Mouse (Mus musculus) cerebellum, adult 11 months (tissue): ENCODE measurements around the gene Podxl2.

Experiments
- DNase-seq: peaks from one replicate; pipeline ENCODE4 v3.0.0; 2022

Gene Podxl2

GRCm38 (mm10) chr6:88886417-88886967 is 11.6 kb upstream of the Podxl2 start:
- DNase-seq: no peak

- DNase-seq: no peak
Observed at GRCm38 (mm10) chr6:88885644-88886416, 11.0 kb upstream of the Podxl2 start.

GRCm38 (mm10) chr6:88884690-88885089 is 9.8 kb upstream of the Podxl2 start:
- DNase-seq: no peak

- no peak for DNase-seq
Observed at GRCm38 (mm10) chr6:88884195-88884594, 9.4 kb upstream of the Podxl2 start.

GRCm38 (mm10) chr6:88881334-88881733 is 6.5 kb upstream of the Podxl2 start:
- no peak for DNase-seq

- DNase-seq: no peak
Observed at GRCm38 (mm10) chr6:88879471-88879870, 4.6 kb upstream of the Podxl2 start.

GRCm38 (mm10) chr6:88873965-88874867 is 628 bp downstream of the Podxl2 start:
- DNase-seq: peak; percentile 53

GRCm38 (mm10) chr6:88872811-88873210 is 2.0 kb downstream of the Podxl2 start:
- DNase-seq: no peak

GRCm38 (mm10) chr6:88871546-88871945 is 3.3 kb downstream of the Podxl2 start:
- peak; percentile 51 for DNase-seq

- no peak for DNase-seq
Observed at GRCm38 (mm10) chr6:88870594-88870993, 4.2 kb downstream of the Podxl2 start.

- no peak for DNase-seq
Observed at GRCm38 (mm10) chr6:88869459-88869858, 5.4 kb downstream of the Podxl2 start.

GRCm38 (mm10) chr6:88865704-88866103 is 9.1 kb downstream of the Podxl2 start:
- DNase-seq: no peak

GRCm38 (mm10) chr6:88860914-88861313 is 13.9 kb downstream of the Podxl2 start:
- no peak for DNase-seq

GRCm38 (mm10) chr6:88858341-88858740 is 16.5 kb downstream of the Podxl2 start:
- DNase-seq: no peak

GRCm38 (mm10) chr6:88857830-88858229 is 17.0 kb downstream of the Podxl2 start:
- DNase-seq: no peak

GRCm38 (mm10) chr6:88857249-88857648 is 17.6 kb downstream of the Podxl2 start:
- peak; percentile 72 for DNase-seq

- peak; percentile 70 for DNase-seq
Observed at GRCm38 (mm10) chr6:88855636-88856035, 19.2 kb downstream of the Podxl2 start.

GRCm38 (mm10) chr6:88854509-88854908 is 20.3 kb downstream of the Podxl2 start:
- DNase-seq: no peak

- peak; percentile 35 for DNase-seq
Observed at GRCm38 (mm10) chr6:88850034-88850433, 24.8 kb downstream of the Podxl2 start.

- DNase-seq: peak; percentile 42
Observed at GRCm38 (mm10) chr6:88849270-88849669, 25.6 kb downstream of the Podxl2 start.

GRCm38 (mm10) chr6:88847571-88847970 is 27.3 kb downstream of the Podxl2 start:
- DNase-seq: no peak

- peak; percentile 26 for DNase-seq
Observed at GRCm38 (mm10) chr6:88844901-88845565, 29.8 kb downstream of the Podxl2 start.
